Mouse (Mus musculus): ENCODE results near the gene Gm11639.

Gm11639 gene

GRCm38 (mm10) chr11:105158047-105158446 lies 472.5 kb downstream of the Gm11639 start:
- no peak for DNase-seq

DNA sequence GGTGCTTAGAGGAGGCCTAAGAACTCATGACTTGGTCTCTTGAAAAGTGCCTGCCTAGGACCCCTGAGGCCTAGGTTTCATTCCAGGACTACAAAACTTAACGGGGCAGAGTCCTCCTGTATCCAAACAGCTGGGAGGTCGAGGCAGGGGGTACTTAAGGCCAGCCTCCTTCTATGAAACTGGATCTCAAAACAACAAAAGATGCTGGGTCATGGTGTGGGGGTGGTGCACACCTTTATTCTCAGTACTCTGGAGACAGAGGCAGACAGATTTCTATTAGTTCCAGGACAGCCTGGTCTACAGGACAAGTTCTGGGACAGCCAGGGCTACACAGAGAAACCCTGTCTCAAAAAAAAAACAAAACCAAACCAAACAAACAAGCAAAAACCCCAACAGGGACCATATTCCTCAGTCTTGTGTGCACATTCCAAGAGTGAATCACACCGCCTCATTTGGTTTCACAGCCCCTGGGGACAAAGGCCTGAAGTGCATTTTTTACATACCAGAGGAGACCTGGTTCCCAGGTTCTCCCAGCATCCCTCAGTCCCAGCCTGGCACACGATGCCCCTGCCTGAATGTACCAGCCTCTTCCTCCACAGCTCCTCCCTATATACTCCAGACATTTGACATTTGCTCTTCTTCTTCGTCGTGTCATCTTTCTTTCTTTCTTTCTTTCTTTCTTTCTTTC lies 474.3 kb downstream of the Gm11639 start:
- no peak for DNase-seq

DNA sequence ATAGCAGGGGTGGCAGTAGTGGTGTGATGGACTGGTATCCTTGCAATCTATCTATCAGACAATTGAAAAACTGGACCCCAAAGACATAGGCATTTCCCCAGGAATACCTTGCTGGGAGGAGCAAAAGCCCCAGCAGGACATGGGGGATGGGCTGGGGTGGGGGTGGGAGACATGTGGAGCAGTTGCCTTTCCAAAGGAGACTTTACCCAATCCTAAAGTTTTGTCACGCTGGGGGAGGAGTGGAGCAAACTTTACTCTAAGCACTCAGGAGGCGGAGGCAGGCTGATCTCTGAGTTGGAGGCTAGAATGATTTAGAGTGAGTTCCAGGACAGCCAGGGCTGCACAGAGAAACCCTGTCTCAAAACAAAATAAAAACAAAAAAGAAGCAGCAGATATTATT lies 475.9 kb downstream of the Gm11639 start:
- no peak for DNase-seq

- DNase-seq = no peak
Measured at GRCm38 (mm10) chr11:105164516-105165510, 479.3 kb downstream of the Gm11639 start.

GRCm38 (mm10) chr11:105166780-105167179 lies 481.3 kb downstream of the Gm11639 start:
- no peak for DNase-seq
